Comparison of ENCODE assay signal across 8 mouse cellular contexts in the genomic region with DNA sequence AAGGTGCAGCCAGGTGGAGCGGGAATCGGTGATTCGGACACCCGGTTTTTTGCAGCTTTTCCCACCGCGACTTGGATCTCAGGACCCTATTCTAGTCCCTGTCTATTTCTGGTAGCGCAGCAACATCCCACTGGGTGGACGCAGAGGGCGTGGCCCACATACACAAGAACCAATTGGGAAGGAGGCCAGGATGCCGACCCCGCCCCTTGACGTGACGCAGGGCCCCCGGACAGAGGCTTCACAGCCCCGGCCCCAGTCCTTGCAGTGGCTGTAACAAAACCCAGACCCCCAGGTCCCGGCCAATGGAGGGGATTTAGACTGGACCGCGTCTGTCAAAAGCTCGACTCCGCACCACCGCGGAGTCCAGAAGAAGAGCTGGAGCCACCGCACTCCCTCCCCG. TPM values are rescaled to one million over a fixed set of nuclear protein-coding genes. Genes with fewer than 3 reads are reported as not detected.
DNase-seq lines count a peak whose midpoint lies in the region; ATAC-seq and TF ChIP-seq lines count a peak whose summit lies in the region.

A gene (plus strand): TSS at position 275 of the 400 bp plus-strand sequence.

- H3K27ac ChIP-seq in left cerebral cortex, adult 2 months = no peak within 1 kb of the TSS
- no peak within 1 kb of the TSS for H3K27ac ChIP-seq in forebrain, embryonic 13.5 days
- H3K27ac ChIP-seq in limb, embryonic 11.5 days (replicated peaks; ENCODE audit: low read depth, low read length) = no peak within 1 kb of the TSS
- H3K27ac ChIP-seq in midbrain, embryonic 14.5 days (replicated peaks; ENCODE audit: low read depth, low read length) = no peak within 1 kb of the TSS

- DNase-seq in left cerebral cortex, postnatal 4 days = peak; percentile 47
- no peak for DNase-seq in left cerebral cortex, adult 2 months (ENCODE audit: extremely low spot score in 1 of 2, low spot score in 2 of 2)
- peak; percentile 81 for DNase-seq in limb, embryonic 11.5 days (ENCODE audit: low spot score)
- peak; percentile 75 for DNase-seq in midbrain, embryonic 14.5 days
- no peak for DNase-seq in T-cell, adult 2 months (ENCODE audit: low spot score)
- no peak for DNase-seq in left cerebral cortex, adult 18-20 months (ENCODE audit: low spot score in 2 of 2)

- peak within 1 kb of the TSS; percentile 75 for H3K4me2 ChIP-seq in forebrain, embryonic 13.5 days
- H3K4me2 ChIP-seq in limb, embryonic 11.5 days (ENCODE audit: low read depth, severe bottlenecking) = no peak within 1 kb of the TSS; the same call in 1 of the 2 replicates
- peak within 1 kb of the TSS; percentile 46 for H3K4me2 ChIP-seq in midbrain, embryonic 14.5 days (ENCODE audit: low read length)

- peaks cover 57% of the 10 kb centered on the region for H3K4me1 ChIP-seq in forebrain, embryonic 13.5 days
- peaks cover 18% of the 10 kb centered on the region; the same call in 1 of the 2 replicates for H3K4me1 ChIP-seq in limb, embryonic 11.5 days (ENCODE audit: control insufficient read depth, insufficient read depth, low read length)
- H3K4me1 ChIP-seq in midbrain, embryonic 14.5 days (ENCODE audit: control insufficient read depth, insufficient read depth, low read length) = peaks cover 13% of the 10 kb centered on the region; the same call in 1 of the 2 replicates

- peaks cover 76% of the 10 kb centered on the region for H3K27me3 ChIP-seq in forebrain, embryonic 13.5 days
- peaks cover 86% of the 10 kb centered on the region for H3K27me3 ChIP-seq in limb, embryonic 11.5 days (ENCODE audit: control insufficient read depth, insufficient read depth, low read length)
- peaks cover 86% of the 10 kb centered on the region for H3K27me3 ChIP-seq in midbrain, embryonic 14.5 days (ENCODE audit: control insufficient read depth, insufficient read depth, low read length)

- intact Hi-C loops in left cerebral cortex, postnatal 4 days (cut with DNase I) = no loop called here
- intact Hi-C loops in left cerebral cortex, adult 2 months (cut with DNase I) = loop anchor here (5.0 kb wide), 1 partner anchor 1145 kb away; a partner anchor contains a TSS

- under 1% methylated on average over 24 of the region's 24 CpGs for WGBS in forebrain, embryonic 13.5 days
- under 1% methylated on average over 24 of the region's 24 CpGs for WGBS in limb, embryonic 11.5 days
- under 1% methylated on average over 24 of the region's 24 CpGs for WGBS in midbrain, embryonic 14.5 days

- TF ChIP-seq CTCF in left cerebral cortex, adult 2 months (IDR thresholded peaks at IDR 0.05) = no peak

- H3K9ac ChIP-seq in forebrain, embryonic 13.5 days = peak within 1 kb of the TSS; percentile 74
- H3K9ac ChIP-seq in limb, embryonic 11.5 days (ENCODE audit: low read length) = no peak within 1 kb of the TSS
- H3K9ac ChIP-seq in midbrain, embryonic 14.5 days (replicated peaks; ENCODE audit: low read length) = no peak within 1 kb of the TSS

- no peak within 1 kb of the TSS for H3K4me3 ChIP-seq in left cerebral cortex, adult 2 months
- peak within 1 kb of the TSS; percentile 48 for H3K4me3 ChIP-seq in forebrain, embryonic 13.5 days
- H3K4me3 ChIP-seq in limb, embryonic 11.5 days (ENCODE audit: low read depth, low read length) = no peak within 1 kb of the TSS
- peak within 1 kb of the TSS; percentile 26 for H3K4me3 ChIP-seq in midbrain, embryonic 14.5 days (replicated peaks; ENCODE audit: low read depth, low read length)

- ATAC-seq in forebrain, embryonic 13.5 days = peak; percentile 54
- ATAC-seq in limb, embryonic 11.5 days (ENCODE audit: insufficient number of reproducible peaks, low FRiP score, low TSS enrichment, low read depth) = peak; percentile 60; the same call in 1 of the 2 replicates
- peak; percentile 47; the same call in 1 of the 2 replicates for ATAC-seq in midbrain, embryonic 14.5 days (ENCODE audit: low FRiP score, low TSS enrichment)
- ATAC-seq in cerebellum, adult (ENCODE audit: insufficient number of reproducible peaks, low FRiP score, low TSS enrichment) = no peak

- H3K36me3 ChIP-seq in forebrain, embryonic 13.5 days (ENCODE audit: poor library complexity, severe bottlenecking) = no peaks in the 10 kb centered on the region
- no peaks in the 10 kb centered on the region for H3K36me3 ChIP-seq in limb, embryonic 11.5 days (ENCODE audit: control insufficient read depth, insufficient read depth, low read length)
- H3K36me3 ChIP-seq in midbrain, embryonic 14.5 days (ENCODE audit: control insufficient read depth, insufficient read depth, low read length) = no peaks in the 10 kb centered on the region

- no peaks in the 10 kb centered on the region for H3K9me3 ChIP-seq in forebrain, embryonic 13.5 days (replicated peaks)
- no peaks in the 10 kb centered on the region for H3K9me3 ChIP-seq in limb, embryonic 11.5 days (ENCODE audit: control insufficient read depth, low read length)
- no peaks in the 10 kb centered on the region for H3K9me3 ChIP-seq in midbrain, embryonic 14.5 days (ENCODE audit: control insufficient read depth, low read length)

RNA-seq across cellular contexts. Expression of the gene that starts here (rescaled TPM):
- not detected for total RNA-seq in left cerebral cortex, postnatal 4 days (2021)
- total RNA-seq in left cerebral cortex, adult 2 months (2021) = not detected
- polyA plus RNA-seq in forebrain, embryonic 13.5 days (2015; fragmentation: Nextera tagmentation; extraction: Ambion mirVana) = 4.8 and 5.2 TPM in 2 replicates
- polyA plus RNA-seq in limb, embryonic 11.5 days (2014; fragmentation: Nextera tagmentation; extraction: Ambion mirVana) = not detected in 2 replicates
- 0.30 and 0.62 TPM in 2 replicates for polyA plus RNA-seq in midbrain, embryonic 14.5 days (2014; fragmentation: Nextera tagmentation; extraction: Ambion mirVana)
- total RNA-seq in left cerebral cortex, adult 18-20 months (2021) = not detected

Comparison
In these comparisons a context has a peak if more than half of its experiments do, and no peak if none do; other contexts are left out.
1. Peak in DNase-seq in left cerebral cortex, postnatal 4 days; RNA of the gene not detected or under 1 TPM.
2. Peak in DNase-seq and ATAC-seq in limb, embryonic 11.5 days; RNA of the gene not detected or under 1 TPM.
3. Peak in DNase-seq, ATAC-seq, H3K4me3 ChIP-seq and H3K4me2 ChIP-seq in midbrain, embryonic 14.5 days; RNA of the gene not detected or under 1 TPM.